Mouse (Mus musculus) adipocyte (in vitro differentiated cells): ENCODE results near the gene Cbfa2t3.
A peak's percentile ranks its signal among the peaks of the same experiment; 100 is the strongest.

ENCODE experiments used
- DNase-seq: peaks from one replicate; pipeline ENCODE4 v3.0.0-alpha.2; 2016; ENCODE audit warnings: low spot score

Gene Cbfa2t3

GRCm38 (mm10) chr8:122699005-122699492 is at the start of gene Cbfa2t3:
TSS of gene Cbfa2t3 (minus strand) at chr8:122699109.
- no peak for DNase-seq

- no peak for DNase-seq
These were observed 48.9 kb upstream of the Cbfa2t3 start for GRCm38 (mm10) chr8:122747825-122748224.

GRCm38 (mm10) chr8:122746439-122746838 is 47.5 kb upstream of the Cbfa2t3 start:
- no peak for DNase-seq

GRCm38 (mm10) chr8:122745750-122746275 is 46.9 kb upstream of the Cbfa2t3 start:
- no peak for DNase-seq

- DNase-seq, result no peak
These were observed 46.3 kb upstream of the Cbfa2t3 start for GRCm38 (mm10) chr8:122745022-122745749.

GRCm38 (mm10) chr8:122742471-122742870 is 43.6 kb upstream of the Cbfa2t3 start:
- no peak for DNase-seq

GRCm38 (mm10) chr8:122739102-122739725 is 40.3 kb upstream of the Cbfa2t3 start:
- no peak for DNase-seq

GRCm38 (mm10) chr8:122737886-122738285 is 39.0 kb upstream of the Cbfa2t3 start:
- no peak for DNase-seq

GRCm38 (mm10) chr8:122737071-122737470 is 38.2 kb upstream of the Cbfa2t3 start:
- no peak for DNase-seq

- DNase-seq, result no peak
These were observed 37.7 kb upstream of the Cbfa2t3 start for GRCm38 (mm10) chr8:122736623-122737022.

GRCm38 (mm10) chr8:122735542-122736473 is 36.9 kb upstream of the Cbfa2t3 start:
- DNase-seq, result no peak

GRCm38 (mm10) chr8:122735110-122735509 is 36.2 kb upstream of the Cbfa2t3 start:
- DNase-seq, result no peak

GRCm38 (mm10) chr8:122728630-122729029 is 29.7 kb upstream of the Cbfa2t3 start:
- DNase-seq, result no peak

- peak; percentile 13 for DNase-seq
These were observed 28.5 kb upstream of the Cbfa2t3 start for GRCm38 (mm10) chr8:122727412-122727811.

- no peak for DNase-seq
These were observed 27.9 kb upstream of the Cbfa2t3 start for GRCm38 (mm10) chr8:122726789-122727188.

- DNase-seq, result no peak
These were observed 26.3 kb upstream of the Cbfa2t3 start for GRCm38 (mm10) chr8:122725187-122725586.

- DNase-seq, result no peak
These were observed 22.1 kb upstream of the Cbfa2t3 start for GRCm38 (mm10) chr8:122720811-122721640.

GRCm38 (mm10) chr8:122720070-122720729 is 21.3 kb upstream of the Cbfa2t3 start:
- no peak for DNase-seq

GRCm38 (mm10) chr8:122719500-122720065 is 20.7 kb upstream of the Cbfa2t3 start:
- no peak for DNase-seq
